Mouse (Mus musculus): Measurements from ENCODE around the gene Jup. TPM values are rescaled to one million over a fixed set of nuclear protein-coding genes. Genes with fewer than 3 reads are reported as not detected.

Gene Jup
- polyA plus RNA-seq, 1 experiment from 2014 or later, result 41.8 TPM

- H3K9me3 ChIP-seq (replicated peaks), result no peaks in the 10 kb centered on the region
- no peak overlapping the region for H3K4me3 ChIP-seq
- WGBS, result 83% methylated on average over 8 of the region's 8 CpGs
- H3K36me3 ChIP-seq, result peaks cover 76% of the 10 kb centered on the region
- no peaks in the 10 kb centered on the region for H3K27me3 ChIP-seq (ENCODE audit: low read depth, poor library complexity, severe bottlenecking)
- no peak for DNase-seq (ENCODE audit: low spot score)
- H3K27ac ChIP-seq, result no peak overlapping the region
- peaks cover 12% of the 10 kb centered on the region for H3K4me1 ChIP-seq
Observed at GRCm38 (mm10) chr11:100421537-100421936, 24.0 kb upstream of the Jup start.

- peak; percentile 84 for DNase-seq (ENCODE audit: low spot score)
- Histone ChIP-seq H3K4me1 (peaks cover 65% of the 10 kb centered on the region), H3K27me3 (ENCODE audit: low read depth, poor library complexity, severe bottlenecking) (no peaks in the 10 kb centered on the region; the same call in 1 of the 2 replicates), H3K4me3 (peak within 1 kb of the TSS; percentile 84), H3K27ac (peak within 1 kb of the TSS; percentile 96), H3K9me3 (replicated peaks) (no peaks in the 10 kb centered on the region), H3K36me3 (peaks cover 37% of the 10 kb centered on the region)
- WGBS, result 0% methylated on average over 31 of the region's 31 CpGs
Observed at GRCm38 (mm10) chr11:100414914-100415822, 17.6 kb upstream of the Jup start, which contains the start of gene Fkbp10. Gene Fkbp10, plus strand, starts transcription at chr11:100415697.

GRCm38 (mm10) chr11:100414021-100414913 lies 16.7 kb upstream of the Jup start, which contains the start of gene P3h4:
Gene P3h4, minus strand, starts transcription at chr11:100414836.
- peaks cover 65% of the 10 kb centered on the region for H3K4me1 ChIP-seq
- DNase-seq (ENCODE audit: low spot score), result peak; percentile 95
- 1% methylated on average over 92 of the region's 93 CpGs for WGBS
- peak within 1 kb of the TSS; percentile 84 for H3K4me3 ChIP-seq
- no peaks in the 10 kb centered on the region for H3K9me3 ChIP-seq (replicated peaks)
- no peaks in the 10 kb centered on the region; the same call in 1 of the 2 replicates for H3K27me3 ChIP-seq (ENCODE audit: low read depth, poor library complexity, severe bottlenecking)
- peaks cover 39% of the 10 kb centered on the region for H3K36me3 ChIP-seq
- peak within 1 kb of the TSS; percentile 96 for H3K27ac ChIP-seq

- Histone ChIP-seq H3K36me3 (peaks cover 41% of the 10 kb centered on the region), H3K4me3 (peak overlapping the region; percentile 84), H3K27ac (peak overlapping the region; percentile 96), H3K9me3 (replicated peaks) (no peaks in the 10 kb centered on the region), H3K4me1 (peaks cover 65% of the 10 kb centered on the region), H3K27me3 (ENCODE audit: low read depth, poor library complexity, severe bottlenecking) (no peaks in the 10 kb centered on the region; the same call in 1 of the 2 replicates)
- no peak for DNase-seq (ENCODE audit: low spot score)
- 75% methylated on average over 11 of the region's 11 CpGs for WGBS
Observed at GRCm38 (mm10) chr11:100413541-100413940, 16.0 kb upstream of the Jup start.

GRCm38 (mm10) chr11:100411736-100412135 lies 14.2 kb upstream of the Jup start:
- H3K27ac ChIP-seq, result no peak overlapping the region
- peaks cover 51% of the 10 kb centered on the region for H3K36me3 ChIP-seq
- no peaks in the 10 kb centered on the region; the same call in 1 of the 2 replicates for H3K27me3 ChIP-seq (ENCODE audit: low read depth, poor library complexity, severe bottlenecking)
- 75% methylated on average over 11 of the region's 11 CpGs for WGBS
- no peaks in the 10 kb centered on the region for H3K9me3 ChIP-seq (replicated peaks)
- no peak for DNase-seq (ENCODE audit: low spot score)
- no peak overlapping the region for H3K4me3 ChIP-seq
- H3K4me1 ChIP-seq, result peaks cover 65% of the 10 kb centered on the region

GRCm38 (mm10) chr11:100409686-100410085 lies 12.1 kb upstream of the Jup start:
- H3K9me3 ChIP-seq (replicated peaks), result no peaks in the 10 kb centered on the region
- peaks cover 51% of the 10 kb centered on the region for H3K36me3 ChIP-seq
- H3K4me1 ChIP-seq, result peaks cover 45% of the 10 kb centered on the region
- H3K27me3 ChIP-seq (ENCODE audit: low read depth, poor library complexity, severe bottlenecking), result no peaks in the 10 kb centered on the region; the same call in 1 of the 2 replicates
- H3K27ac ChIP-seq, result no peak overlapping the region
- DNase-seq (ENCODE audit: low spot score), result no peak
- H3K4me3 ChIP-seq, result no peak overlapping the region
- WGBS, result 77% methylated on average over 3 of the region's 3 CpGs

- Histone ChIP-seq H3K4me1 (peaks cover 38% of the 10 kb centered on the region), H3K27me3 (ENCODE audit: low read depth, poor library complexity, severe bottlenecking) (no peaks in the 10 kb centered on the region; the same call in 1 of the 2 replicates), H3K4me3 (no peak overlapping the region), H3K36me3 (peaks cover 51% of the 10 kb centered on the region), H3K9me3 (replicated peaks) (no peaks in the 10 kb centered on the region), H3K27ac (no peak overlapping the region)
- WGBS, result 93% methylated on average over 12 of the region's 12 CpGs
- DNase-seq (ENCODE audit: low spot score), result no peak
Observed at GRCm38 (mm10) chr11:100408835-100409462, 11.4 kb upstream of the Jup start.

- WGBS, result 46% methylated on average over 10 of the region's 10 CpGs
- peak; percentile 74 for DNase-seq (ENCODE audit: low spot score)
Observed at GRCm38 (mm10) chr11:100408076-100408834, 10.7 kb upstream of the Jup start.

GRCm38 (mm10) chr11:100406995-100407705 lies 9.6 kb upstream of the Jup start:
- peaks cover 37% of the 10 kb centered on the region for H3K4me1 ChIP-seq
- no peak overlapping the region for H3K4me3 ChIP-seq
- H3K36me3 ChIP-seq, result peaks cover 47% of the 10 kb centered on the region
- no peak for DNase-seq (ENCODE audit: low spot score)
- WGBS, result 86% methylated on average over 5 of the region's 5 CpGs
- no peak overlapping the region for H3K27ac ChIP-seq
- H3K27me3 ChIP-seq (ENCODE audit: low read depth, poor library complexity, severe bottlenecking), result no peaks in the 10 kb centered on the region
- H3K9me3 ChIP-seq (replicated peaks), result no peaks in the 10 kb centered on the region

More at GRCm38 (mm10) chr11:100408076-100408834, 10.7 kb upstream of the Jup start:
- Histone ChIP-seq H3K4me1 (peaks cover 37% of the 10 kb centered on the region), H3K27ac (no peak overlapping the region), H3K4me3 (no peak overlapping the region), H3K27me3 (ENCODE audit: low read depth, poor library complexity, severe bottlenecking) (no peaks in the 10 kb centered on the region), H3K36me3 (peaks cover 51% of the 10 kb centered on the region), H3K9me3 (replicated peaks) (no peaks in the 10 kb centered on the region)

- H3K9me3 ChIP-seq (replicated peaks), result no peaks in the 10 kb centered on the region
- 86% methylated on average over 8 of the region's 8 CpGs for WGBS
- no peak for DNase-seq (ENCODE audit: low spot score)
- peaks cover 39% of the 10 kb centered on the region for H3K36me3 ChIP-seq
- no peaks in the 10 kb centered on the region for H3K27me3 ChIP-seq (ENCODE audit: low read depth, poor library complexity, severe bottlenecking)
- no peak overlapping the region for H3K27ac ChIP-seq
- no peak overlapping the region for H3K4me3 ChIP-seq
- H3K4me1 ChIP-seq, result peaks cover 32% of the 10 kb centered on the region
Observed at GRCm38 (mm10) chr11:100406273-100406672, 8.7 kb upstream of the Jup start.

GRCm38 (mm10) chr11:100404456-100405074 lies 7.0 kb upstream of the Jup start:
- 89% methylated on average over 3 of the region's 3 CpGs for WGBS
- H3K36me3 ChIP-seq, result peaks cover 24% of the 10 kb centered on the region
- no peaks in the 10 kb centered on the region for H3K9me3 ChIP-seq (replicated peaks)
- peaks cover 31% of the 10 kb centered on the region for H3K4me1 ChIP-seq
- DNase-seq (ENCODE audit: low spot score), result no peak
- H3K27ac ChIP-seq, result no peak overlapping the region
- no peak overlapping the region for H3K4me3 ChIP-seq
- 0 out of 2 replicates have a peak, but pooled peaks cover 4% of the 10 kb centered on the region for H3K27me3 ChIP-seq (ENCODE audit: low read depth, poor library complexity, severe bottlenecking)
